Mouse (Mus musculus) testis, adult 2 months (tissue): ENCODE measurements around the gene Acrbp.

Experiments used
- CTCF ChIP-seq: fragments of 200-500 bp; IDR thresholded peaks from 2 replicates; pipeline ENCODE4 v1.5.1; 2012; ENCODE audit warnings: low read depth, mild to moderate bottlenecking, inconsistent platforms, low read length, moderate library complexity; ENCODE audit not compliant: control insufficient read depth, insufficient read depth, insufficient replicate concordance
- POLR2A ChIP-seq: fragments of 200-500 bp; IDR thresholded peaks from 2 replicates; pipeline ENCODE4 v1.6.1; 2012; ENCODE audit warnings: low read depth, mild to moderate bottlenecking, inconsistent platforms, low read length, moderate library complexity; ENCODE audit not compliant: control insufficient read depth

GRCm38 (mm10) chr6:125067571-125067995 is 18.1 kb downstream of the Acrbp start, which contains the start of gene Lpar5:
- TF ChIP-seq CTCF: no peak
- no peak for TF ChIP-seq POLR2A
